Mouse (Mus musculus) ES-E14 (cell line): Measurements from ENCODE around the gene Smco2.
A peak's percentile ranks its signal among the peaks of the same experiment; 100 is the strongest.

Source experiments
- MAFK ChIP-seq: IDR thresholded peaks from 2 replicates; pipeline ENCODE4 v1.6.1; 2014; ENCODE audit warnings: mild to moderate bottlenecking, low read depth, low read length, inconsistent platforms; ENCODE audit not compliant: insufficient read depth
- ZNF384 ChIP-seq: IDR thresholded peaks from 2 replicates; pipeline ENCODE4 v1.6.1; 2012; ENCODE audit warnings: low read depth, low read length, inconsistent platforms

DNA sequence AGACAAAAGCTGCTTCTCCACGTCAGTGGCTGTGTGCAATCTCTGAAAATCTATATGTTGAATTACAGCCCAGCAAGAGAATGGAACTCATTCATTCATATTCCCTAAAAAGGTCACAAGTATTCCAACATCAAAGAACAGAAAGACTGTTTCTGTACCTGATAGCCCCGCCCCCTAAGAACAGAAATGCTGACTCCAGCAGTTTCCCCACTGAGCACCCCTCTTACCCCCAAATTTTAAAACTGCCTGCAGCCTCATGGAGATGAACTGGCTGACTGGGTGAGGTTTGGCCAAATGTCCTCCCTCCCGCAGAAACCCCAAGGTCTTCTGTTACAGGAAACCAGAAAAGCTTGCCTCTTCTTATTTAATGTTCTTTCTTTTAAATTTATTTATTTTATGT is 2.5 kb upstream of the Smco2 start:
- TF ChIP-seq ZNF384 (no peak), MAFK (peak; percentile 80)
